Mouse (Mus musculus) cerebellum, adult 9-10 months (tissue): ENCODE results near the gene Fjx1.

Experiments used
- DNase-seq: peaks from one replicate; pipeline ENCODE4 v3.0.0; 2022

The Fjx1 gene

DNA sequence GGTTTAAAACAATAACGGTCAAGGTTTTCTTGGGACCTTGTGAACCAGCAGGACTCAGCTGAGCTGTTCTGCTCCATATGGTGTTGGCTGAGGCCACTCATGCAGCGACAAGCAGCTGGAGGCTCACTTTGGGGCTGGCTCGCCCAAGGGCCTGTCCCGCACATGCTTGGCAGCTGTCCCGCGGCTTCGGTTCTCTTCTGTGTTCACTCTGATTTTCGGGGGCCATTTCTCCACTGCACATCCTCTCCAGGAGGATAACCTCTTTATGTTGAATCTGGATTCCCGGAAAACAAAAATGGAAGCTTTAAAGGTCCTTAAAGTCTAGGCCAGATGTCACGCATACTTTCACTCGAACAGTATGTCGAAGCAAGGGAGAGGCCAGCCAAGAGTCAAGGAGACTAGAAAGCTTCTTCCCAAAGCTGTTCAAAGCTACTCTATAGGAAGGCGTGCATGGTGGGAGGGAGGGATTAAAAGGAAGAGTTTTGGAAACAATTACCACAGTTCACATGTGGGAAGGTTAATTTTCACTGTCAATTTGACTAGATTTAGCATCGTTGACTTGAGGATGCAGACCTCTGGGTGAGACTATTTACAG, 36.1 kb downstream of the Fjx1 start:
- DNase-seq, result no peak

DNA sequence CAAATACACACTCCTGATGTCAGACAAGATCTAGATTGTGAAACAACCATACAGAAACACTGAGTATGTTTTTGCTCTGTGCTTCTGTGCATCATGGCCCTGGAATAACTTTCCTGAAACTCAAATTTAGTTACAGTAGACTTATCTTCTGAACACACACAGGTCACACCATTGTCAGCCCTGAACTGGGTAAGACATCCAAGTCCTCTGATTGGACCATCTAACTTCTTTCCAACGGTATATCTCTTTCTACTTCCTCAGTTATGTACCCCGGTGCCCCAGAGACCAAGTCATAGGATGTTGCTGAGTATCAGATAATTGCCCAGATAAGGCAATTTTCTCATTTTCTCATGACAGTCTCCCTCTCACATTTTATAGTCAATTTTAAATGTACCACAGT, 39.6 kb downstream of the Fjx1 start:
- DNase-seq, result no peak

GRCm38 (mm10) chr2:102410615-102411014, 41.7 kb downstream of the Fjx1 start:
- DNase-seq, result no peak

- DNase-seq, result no peak
Measured at GRCm38 (mm10) chr2:102409741-102410140, 42.6 kb downstream of the Fjx1 start.

DNA sequence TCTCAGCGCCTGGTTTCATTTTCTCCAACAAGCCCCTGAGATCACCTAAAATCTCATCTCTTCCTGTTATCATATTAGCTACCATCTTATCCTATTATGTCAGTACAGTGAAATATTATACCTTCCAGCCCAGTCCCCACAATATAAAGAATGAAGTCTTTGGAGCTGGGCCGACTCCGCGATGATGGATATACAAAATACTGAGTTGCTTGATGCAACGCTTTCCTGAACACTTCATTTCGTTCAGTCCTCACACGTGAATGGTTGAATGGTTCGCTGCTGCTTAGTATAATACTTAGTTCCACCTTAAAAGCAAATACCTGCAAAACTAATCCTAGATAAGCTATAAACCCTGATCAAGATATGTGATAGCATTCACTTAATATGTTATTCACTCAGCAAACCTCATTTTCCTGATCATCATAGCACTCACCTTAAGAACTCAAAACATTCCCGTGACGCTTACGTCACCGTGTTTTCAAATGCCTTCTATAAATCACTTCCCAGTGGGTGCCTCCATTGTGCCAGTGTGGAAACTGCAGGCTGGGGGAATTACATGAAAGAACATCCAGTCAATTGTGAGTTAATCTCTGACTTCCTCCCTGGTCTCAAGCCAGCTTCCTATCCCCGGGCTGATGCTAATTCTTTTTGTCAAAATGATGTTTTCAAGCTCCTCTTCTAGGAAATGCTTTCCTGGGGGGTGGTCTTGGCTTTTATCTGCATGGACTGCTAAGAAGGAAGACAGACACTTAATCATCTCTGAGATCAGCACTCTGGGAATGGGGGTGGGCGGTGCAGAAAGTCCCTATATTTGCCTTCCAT, 44.7 kb downstream of the Fjx1 start, which contains the start of gene Trim44:
Gene Trim44, minus strand, starts transcription at position 466 of the 822 bp plus-strand sequence.
- DNase-seq, result no peak

DNA sequence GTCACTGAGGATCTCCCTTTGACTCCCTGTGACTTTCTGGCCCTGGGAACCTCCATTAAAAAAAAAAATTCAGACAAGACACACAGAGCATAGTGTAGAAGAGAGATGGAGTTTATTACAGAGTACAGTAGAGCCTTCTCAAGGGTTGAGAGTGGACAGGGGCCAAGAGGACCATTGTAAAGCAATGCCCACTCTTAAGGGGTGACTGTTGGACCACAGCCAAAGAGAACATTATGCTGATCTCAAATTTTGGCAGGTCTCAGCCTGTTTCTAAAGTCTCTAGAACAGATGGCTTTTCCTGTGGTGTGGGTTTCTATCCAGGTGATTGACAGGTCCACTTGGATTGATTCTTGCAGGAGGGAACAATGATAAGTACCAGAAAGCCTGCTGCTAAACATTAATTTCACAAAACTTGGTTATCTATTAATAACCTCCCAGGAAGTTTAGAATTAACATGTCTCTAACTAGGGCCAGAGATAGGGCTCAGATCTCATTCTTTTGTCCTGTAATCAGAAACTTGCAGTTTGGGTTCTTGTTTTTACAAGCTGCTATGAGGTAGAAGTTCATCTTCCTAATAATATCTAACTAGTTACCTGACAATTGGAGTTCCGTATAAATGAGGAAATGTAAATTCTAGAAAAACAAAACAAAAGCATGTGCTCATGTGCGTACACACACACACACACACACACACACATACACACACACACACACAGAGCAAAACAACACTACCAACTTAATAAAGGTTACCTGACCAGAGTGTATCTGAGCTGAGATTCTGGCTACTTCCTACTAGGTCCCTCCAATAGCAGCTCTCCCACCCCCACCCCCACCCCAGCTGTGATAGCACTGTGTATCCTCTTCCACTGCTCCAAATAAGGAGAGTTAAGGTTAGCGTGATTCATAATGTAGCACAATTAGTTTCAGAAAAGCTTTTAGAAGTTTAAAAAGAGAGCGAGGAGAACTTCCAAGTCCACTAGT, 45.7 kb downstream of the Fjx1 start:
- no peak for DNase-seq

- no peak for DNase-seq
Measured at GRCm38 (mm10) chr2:102403982-102404381, 48.3 kb downstream of the Fjx1 start.

GRCm38 (mm10) chr2:102403306-102403705, 49.0 kb downstream of the Fjx1 start:
- DNase-seq, result no peak

- DNase-seq, result no peak
Measured at GRCm38 (mm10) chr2:102401352-102401692, 51.0 kb downstream of the Fjx1 start.

DNA sequence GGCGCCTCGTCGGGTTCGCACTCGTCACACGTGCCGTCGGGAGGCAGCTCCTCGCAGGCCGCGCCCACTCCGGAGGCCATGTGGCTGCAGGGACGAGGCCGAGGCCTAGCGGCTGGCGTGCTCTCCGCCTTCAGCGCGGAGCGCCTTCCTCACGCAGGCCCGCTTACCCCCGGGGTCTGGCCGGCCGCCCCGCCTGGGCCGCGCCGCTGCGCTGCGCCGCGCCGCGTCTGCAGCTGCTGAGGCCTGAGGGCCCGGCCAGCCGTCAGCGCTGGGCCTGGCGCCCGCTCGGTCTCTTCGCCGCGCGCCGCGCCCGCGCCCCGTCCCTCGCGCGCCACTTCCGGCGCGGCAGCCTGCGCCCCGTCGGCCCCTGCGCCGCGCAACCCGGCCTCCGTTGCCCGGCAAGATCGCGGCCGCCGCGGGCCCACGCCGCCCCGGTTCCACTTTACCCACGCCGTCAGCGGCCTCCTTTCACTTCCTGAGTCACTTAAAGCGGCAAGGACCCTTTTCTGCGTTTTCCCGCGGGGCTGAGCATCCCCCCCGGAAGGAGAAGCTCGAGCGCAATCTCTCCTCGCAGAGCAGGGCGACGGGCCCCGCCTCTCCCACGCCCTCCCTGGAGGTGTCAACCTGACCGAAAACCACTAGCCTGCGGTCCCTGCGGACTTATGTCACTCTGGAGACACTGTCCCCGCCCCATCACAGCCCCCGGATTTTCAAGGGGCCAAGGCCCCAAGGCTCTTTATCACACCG, 51.5 kb downstream of the Fjx1 start:
- DNase-seq, result peak; percentile 88

DNA sequence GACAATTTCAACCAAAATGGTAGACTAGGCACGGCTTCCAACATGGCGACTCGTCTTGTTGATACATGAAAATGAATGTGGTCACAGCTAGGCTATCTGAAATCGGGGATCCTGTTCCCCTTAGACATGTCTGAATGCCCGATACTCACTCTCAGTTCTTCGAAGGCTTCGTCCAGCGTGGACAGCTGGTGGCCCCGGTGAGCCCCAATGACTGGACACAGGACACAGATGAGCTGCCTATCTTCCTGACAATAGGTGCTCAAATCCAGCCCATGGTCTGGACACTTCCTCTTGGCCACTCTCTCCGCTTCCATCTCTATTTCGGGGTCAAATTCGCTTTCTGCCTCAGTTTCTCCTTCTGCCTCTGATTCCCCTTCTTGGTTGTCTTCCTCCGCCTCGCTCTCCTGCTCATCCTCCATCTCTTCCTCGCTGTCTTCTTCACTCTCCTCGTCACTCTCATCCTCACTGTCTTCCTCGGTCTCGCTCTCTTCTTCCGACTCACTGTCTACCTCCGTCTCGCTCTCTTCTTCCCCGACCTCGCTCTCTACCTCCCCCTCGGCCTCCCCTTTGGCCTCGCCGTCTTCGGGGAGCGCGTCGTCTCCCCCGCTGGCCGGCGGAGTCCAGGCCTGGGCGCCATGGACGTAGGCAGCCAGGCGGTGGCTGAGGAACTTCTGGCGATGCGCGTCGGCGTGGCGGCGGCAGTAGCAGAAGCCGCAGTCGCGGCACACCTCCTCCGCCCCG, 52.3 kb downstream of the Fjx1 start:
- DNase-seq, result peak; percentile 52
